Mouse (Mus musculus) limb, embryonic 11.5 days (tissue): Measurements from ENCODE around the gene Stil. TPM values are rescaled to one million over a fixed set of nuclear protein-coding genes. Genes with fewer than 3 reads are reported as not detected.

Experiments
- ATAC-seq: fragments of 200-750 bp; cut with Nextera tagmentation; 2 replicates; pipeline ENCODE4 v1.8.0; 2017; ENCODE audit warnings: low read depth; ENCODE audit not compliant: insufficient number of reproducible peaks, low FRiP score, low TSS enrichment
- DNase-seq: peaks from one replicate; pipeline ENCODE4 v3.0.0-alpha.2; 2015; ENCODE audit warnings: low spot score
- H3K27ac ChIP-seq: fragments of 300-500 bp; sonication (generic); replicated peaks from 2 replicates; pipeline ENCODE4 v1.5.1; 2014; ENCODE audit warnings: low read depth, mild to moderate bottlenecking, low read length
- H3K27me3 ChIP-seq: fragments of 300-500 bp; sonication (generic); 2 replicates; pipeline ENCODE4 v1.6.1; 2014; ENCODE audit warnings: mild to moderate bottlenecking, low read length, mixed read lengths; ENCODE audit not compliant: control insufficient read depth, insufficient read depth
- H3K36me3 ChIP-seq: fragments of 300-500 bp; sonication (generic); 2 replicates; pipeline ENCODE4 v1.6.1; 2014; ENCODE audit warnings: mild to moderate bottlenecking, low read length, moderate library complexity, mixed read lengths; ENCODE audit not compliant: control insufficient read depth, insufficient read depth
- H3K4me1 ChIP-seq: fragments of 300-500 bp; sonication (generic); 2 replicates; pipeline ENCODE4 v1.6.1; 2014; ENCODE audit warnings: low read length, mixed read lengths; ENCODE audit not compliant: control insufficient read depth, insufficient read depth
- H3K4me2 ChIP-seq: fragments of 300-500 bp; sonication (generic); 2 replicates; pipeline ENCODE4 v1.6.1; 2014; ENCODE audit warnings: low read depth, mild to moderate bottlenecking, moderate library complexity; ENCODE audit not compliant: severe bottlenecking
- H3K4me3 ChIP-seq: fragments of 300-500 bp; sonication (generic); 2 replicates; pipeline ENCODE4 v1.5.1; 2014; ENCODE audit warnings: low read depth, low read length
- H3K9ac ChIP-seq: fragments of 300-500 bp; sonication (generic); 2 replicates; pipeline ENCODE4 v1.6.1; 2014; ENCODE audit warnings: mild to moderate bottlenecking, low read length
- H3K9me3 ChIP-seq: fragments of 300-500 bp; sonication (generic); 2 replicates; pipeline ENCODE4 v1.6.1; 2016; ENCODE audit warnings: low read length; ENCODE audit not compliant: control insufficient read depth
- WGBS: fragments of 180-500 bp; shearing (Covaris S2); extraction: QIAGEN DNeasy Blood & Tissue Kit; methylation state at CpG from one replicate; pipeline ENCODE4 v1.1.7; 2014; 5-methylcytosine and 5-hydroxymethylcytosine counted together
- polyA plus RNA-seq: library from polyadenylated mRNA; unstranded; fragments of >200 nt; fragmentation: Nextera tagmentation; extraction: Ambion mirVana; gene quantifications from 2 replicates; pipeline ENCODE4 v1.2.1, GENCODE M21; 2014

Gene Stil
- polyA plus RNA-seq, 1 experiment from 2014 or later: 20.1 TPM

DNA sequence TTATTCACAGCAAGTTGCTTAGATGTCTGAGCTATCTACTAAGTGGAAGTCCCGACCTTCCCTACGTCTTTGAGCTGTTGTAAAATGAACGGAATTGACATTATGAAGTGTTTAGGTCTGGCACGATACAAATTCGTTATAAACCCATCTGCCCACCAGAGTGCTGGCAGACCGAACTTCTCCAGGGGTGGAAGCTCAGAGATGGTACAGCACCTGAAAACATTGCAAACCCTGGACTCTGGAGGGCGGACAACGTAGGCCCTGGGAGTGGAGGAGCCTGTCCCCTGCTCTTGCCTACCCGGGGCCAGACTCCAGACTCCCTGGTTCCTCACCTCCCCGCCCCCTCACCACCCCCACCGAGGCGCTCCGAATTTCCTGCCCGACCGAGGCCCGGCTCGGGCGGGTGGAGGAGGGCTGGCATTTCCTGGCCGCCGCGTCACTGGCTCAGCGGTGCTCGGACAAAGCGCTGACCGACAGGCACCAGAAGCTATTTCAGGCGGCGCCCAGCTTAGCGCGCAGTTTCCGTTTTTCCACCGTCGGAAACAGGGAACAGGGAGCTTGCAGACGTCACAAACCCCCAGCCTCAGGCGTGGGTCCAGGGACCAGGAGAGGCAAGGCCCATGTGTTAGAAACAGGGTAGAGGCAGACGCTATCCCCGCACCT is 52.5 kb downstream of the Stil start:
- DNase-seq (peak; percentile 79), ATAC-seq (peak; percentile 74)
- Histone ChIP-seq H3K4me3 (peak overlapping the region; percentile 10), H3K27ac (no peak overlapping the region), H3K4me1 (peaks cover 3% of the 10 kb centered on the region; the same call in 1 of the 2 replicates), H3K27me3 (peaks cover 50% of the 10 kb centered on the region), H3K36me3 (no peaks in the 10 kb centered on the region), H3K4me2 (peak overlapping the region; percentile 59), H3K9ac (peak overlapping the region; percentile 41; the same call in 1 of the 2 replicates), H3K9me3 (no peaks in the 10 kb centered on the region)
- under 1% methylated on average over 36 of the region's 36 CpGs for WGBS

DNA sequence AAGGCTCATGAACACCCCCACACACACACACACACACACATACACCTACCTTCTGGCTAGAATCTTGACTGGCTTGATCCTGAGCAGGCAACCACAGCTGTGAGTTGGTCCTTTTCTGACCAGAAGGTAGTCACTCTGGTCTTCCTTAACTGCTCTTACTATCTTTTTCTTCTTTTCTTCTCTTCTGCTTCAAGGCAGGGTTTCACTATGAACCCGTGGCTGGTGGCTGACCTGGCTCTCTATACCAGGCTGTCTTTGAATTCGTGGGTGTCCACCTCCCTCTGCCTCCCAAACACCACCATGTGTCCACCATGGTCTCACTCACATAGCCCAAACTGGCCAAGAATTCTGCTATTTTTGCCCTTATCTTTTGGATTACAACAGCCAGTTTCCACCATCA is 55.1 kb downstream of the Stil start:
- 7% methylated on average over 2 of the region's 2 CpGs for WGBS
- Histone ChIP-seq H3K4me1 (peaks cover 3% of the 10 kb centered on the region; the same call in 1 of the 2 replicates), H3K4me3 (no peak overlapping the region), H3K27me3 (peaks cover 75% of the 10 kb centered on the region), H3K9me3 (no peaks in the 10 kb centered on the region), H3K27ac (no peak overlapping the region), H3K4me2 (no peak overlapping the region), H3K9ac (no peak overlapping the region), H3K36me3 (no peaks in the 10 kb centered on the region)
- DNase-seq: peak; percentile 29
- no peak for ATAC-seq

DNA sequence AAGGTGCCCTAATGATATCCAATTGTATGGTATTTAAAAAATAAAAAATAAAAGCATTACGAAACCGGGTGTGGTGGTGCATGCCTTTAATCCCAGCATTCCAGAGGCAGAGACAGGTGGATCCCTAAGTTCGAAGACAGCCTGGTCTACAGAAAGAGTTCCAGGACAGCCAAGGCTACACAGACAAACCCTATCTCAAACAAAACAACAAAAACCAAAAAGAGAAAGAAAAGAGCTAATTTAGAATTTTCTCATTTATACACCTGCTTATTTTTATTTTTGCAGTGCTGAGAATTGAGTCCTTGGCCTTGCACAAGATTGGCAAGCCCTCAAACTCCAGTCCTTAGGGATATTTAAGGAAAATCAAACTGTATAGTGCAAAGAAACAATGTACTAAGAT is 55.7 kb downstream of the Stil start:
- DNase-seq (no peak), ATAC-seq (no peak)
- Histone ChIP-seq H3K4me1 (peaks cover 3% of the 10 kb centered on the region; the same call in 1 of the 2 replicates), H3K9ac (no peak overlapping the region), H3K4me3 (no peak overlapping the region), H3K4me2 (no peak overlapping the region), H3K27me3 (peaks cover 82% of the 10 kb centered on the region), H3K36me3 (no peaks in the 10 kb centered on the region), H3K27ac (no peak overlapping the region), H3K9me3 (no peaks in the 10 kb centered on the region)
- 20% methylated on average over 3 of the region's 3 CpGs for WGBS

DNA sequence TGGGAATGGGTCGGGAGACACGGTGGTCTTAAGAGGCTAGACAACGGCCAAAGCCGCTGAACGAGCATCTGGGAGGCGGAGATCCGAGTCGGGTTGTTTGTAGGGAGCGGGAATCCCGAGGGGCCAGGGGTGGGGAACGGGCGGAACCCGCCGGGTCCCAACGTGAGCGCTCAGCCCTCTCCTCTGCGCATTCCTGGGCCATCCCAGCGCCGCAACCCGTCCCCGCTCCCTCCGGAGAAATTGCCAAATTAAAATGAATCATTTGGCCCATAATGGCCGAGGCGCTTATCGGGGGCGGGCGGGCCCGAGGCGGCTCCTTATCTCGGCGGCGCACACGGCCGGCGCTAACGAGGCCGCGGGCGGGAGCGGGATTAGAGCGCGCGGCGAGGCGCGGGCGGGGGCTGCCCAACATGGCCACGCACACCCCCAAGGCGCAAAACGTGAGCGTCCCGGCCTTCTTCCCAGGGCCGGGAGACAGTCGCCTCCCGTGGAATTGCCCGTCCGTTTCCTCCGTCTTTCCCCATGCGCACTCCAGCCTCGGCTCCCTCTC is 56.5 kb downstream of the Stil start, which contains the start of gene Tal1:
Gene Tal1 (plus strand): TSS at position 56 of the 550 bp plus-strand sequence.
- Histone ChIP-seq H3K36me3 (no peaks in the 10 kb centered on the region), H3K9ac (0 out of 2 replicates have a peak within 1 kb of the TSS, but pooled peaks have one; percentile 27), H3K27ac (no peak within 1 kb of the TSS), H3K4me1 (peaks cover 3% of the 10 kb centered on the region; the same call in 1 of the 2 replicates), H3K4me3 (peak within 1 kb of the TSS; percentile 26), H3K27me3 (peaks cover 85% of the 10 kb centered on the region), H3K4me2 (peak within 1 kb of the TSS; percentile 37; the same call in 1 of the 2 replicates), H3K9me3 (no peaks in the 10 kb centered on the region)
- DNase-seq (peak; percentile 69), ATAC-seq (no peak)
- under 1% methylated on average over 58 of the region's 60 CpGs for WGBS

DNA sequence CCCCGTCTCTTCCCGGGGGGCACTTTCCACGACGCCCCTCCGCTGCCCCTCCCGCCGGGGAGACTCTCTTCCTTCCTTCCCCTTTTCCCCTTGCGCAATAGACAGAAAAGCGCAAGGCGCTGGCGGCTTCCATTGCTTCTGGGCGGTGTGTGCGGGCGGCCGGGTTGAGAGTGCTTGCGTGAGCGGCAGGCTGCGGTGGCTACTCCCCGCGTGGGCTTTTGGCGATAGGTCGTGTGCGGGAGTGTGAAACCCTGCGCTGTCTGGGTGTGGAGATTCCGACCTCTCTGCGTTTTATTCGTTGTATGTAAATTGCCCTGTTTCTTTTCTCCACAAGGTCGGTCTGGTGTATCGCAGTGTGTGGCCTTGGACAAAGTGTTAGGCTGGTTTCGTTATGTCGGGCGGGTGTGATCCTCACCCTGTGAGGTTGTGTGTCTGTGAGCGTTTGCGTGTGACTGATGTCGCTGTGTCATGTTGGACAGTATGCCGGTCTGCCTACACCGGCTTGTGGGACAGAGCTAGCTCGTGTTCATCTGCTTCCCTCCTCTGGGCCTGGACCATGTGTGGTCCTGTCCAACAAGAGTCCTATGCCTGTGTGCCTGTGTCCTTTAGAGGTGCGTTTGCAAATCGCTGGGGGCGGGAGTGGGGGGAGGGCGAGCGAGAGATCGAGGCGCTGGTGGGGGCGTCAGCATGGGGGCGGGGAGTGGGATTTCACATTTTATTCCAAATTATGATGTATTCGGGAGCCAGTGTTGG is 57.1 kb downstream of the Stil start:
- H3K36me3 ChIP-seq: no peaks in the 10 kb centered on the region
- H3K4me1 ChIP-seq: peaks cover 3% of the 10 kb centered on the region; the same call in 1 of the 2 replicates
- DNase-seq (peak; percentile 79), ATAC-seq (peak; percentile 46; the same call in 1 of the 2 replicates)
- H3K27me3 ChIP-seq: peaks cover 84% of the 10 kb centered on the region
- H3K9me3 ChIP-seq: no peaks in the 10 kb centered on the region
- H3K4me3 ChIP-seq: peak overlapping the region; percentile 26
- 0 out of 2 replicates have a peak overlapping the region, but pooled peaks have one; percentile 27 for H3K9ac ChIP-seq
- peak overlapping the region; percentile 37; the same call in 1 of the 2 replicates for H3K4me2 ChIP-seq
- H3K27ac ChIP-seq: no peak overlapping the region
- under 1% methylated on average over 47 of the region's 48 CpGs for WGBS

DNA sequence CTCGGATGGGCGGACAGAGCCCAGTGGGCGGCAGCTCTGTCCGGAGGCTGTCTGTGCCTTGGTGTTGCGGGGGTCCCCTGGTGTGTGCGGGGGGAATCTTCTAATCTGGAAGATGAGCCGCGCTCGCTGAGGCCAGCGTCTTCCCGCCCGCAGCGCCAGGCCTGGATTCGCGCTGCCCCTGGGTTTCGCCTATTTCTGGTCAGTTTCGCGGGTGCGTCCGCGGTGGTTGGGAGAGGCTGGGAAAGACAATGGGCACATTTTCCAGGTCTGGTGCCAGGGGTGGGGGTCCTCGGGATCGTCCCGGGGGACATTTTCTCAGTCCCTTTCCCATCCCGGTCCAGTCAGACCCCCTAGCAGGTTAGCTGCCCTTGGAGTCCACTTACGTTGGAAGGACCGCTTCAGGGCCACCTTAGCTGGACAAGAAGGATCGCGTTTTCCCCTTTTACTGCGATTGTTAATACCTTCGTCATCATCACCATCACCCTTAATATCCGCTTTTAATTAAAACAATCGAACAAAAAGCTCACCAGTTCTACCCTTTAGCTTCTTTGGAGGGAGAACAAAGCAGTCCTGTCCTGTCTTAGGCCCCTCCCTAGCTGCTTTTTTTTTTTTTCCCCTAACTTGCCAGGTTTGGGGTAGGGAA is 57.8 kb downstream of the Stil start:
- Histone ChIP-seq H3K36me3 (no peaks in the 10 kb centered on the region), H3K4me2 (no peak overlapping the region), H3K4me1 (peaks cover 3% of the 10 kb centered on the region), H3K27me3 (peaks cover 88% of the 10 kb centered on the region), H3K4me3 (peak overlapping the region; percentile 26), H3K27ac (no peak overlapping the region), H3K9me3 (no peaks in the 10 kb centered on the region), H3K9ac (no peak overlapping the region)
- DNase-seq: peak; percentile 63
- under 1% methylated on average over 33 of the region's 33 CpGs for WGBS
- no peak for ATAC-seq

DNA sequence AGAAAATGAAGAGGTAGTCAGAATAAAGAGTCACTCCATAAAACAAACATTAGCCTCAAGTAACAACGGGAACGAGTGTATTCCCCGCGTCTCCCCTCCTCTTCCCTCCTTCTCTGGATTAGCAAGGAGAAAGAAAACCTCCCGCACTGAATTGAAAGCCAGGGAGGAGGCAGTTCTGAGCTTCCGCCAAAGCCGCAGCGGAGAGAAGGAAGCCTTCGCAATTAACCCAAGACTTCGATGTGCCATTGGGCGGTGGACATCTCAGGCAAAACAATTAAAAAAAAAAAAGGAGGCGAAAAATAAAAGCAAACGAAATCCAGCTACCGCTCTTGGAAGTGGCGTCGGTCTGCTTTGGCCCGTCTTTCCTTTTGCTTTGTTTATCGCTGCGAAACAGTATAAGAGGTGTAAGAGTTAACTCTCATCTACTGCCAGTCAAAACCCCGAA is 58.4 kb downstream of the Stil start:
- H3K4me2 ChIP-seq: no peak overlapping the region
- no peak for ATAC-seq
- H3K4me3 ChIP-seq: no peak overlapping the region
- no peak overlapping the region for H3K27ac ChIP-seq
- H3K4me1 ChIP-seq: peaks cover 6% of the 10 kb centered on the region
- H3K27me3 ChIP-seq: peaks cover 91% of the 10 kb centered on the region
- H3K9me3 ChIP-seq: no peaks in the 10 kb centered on the region
- H3K36me3 ChIP-seq: no peaks in the 10 kb centered on the region
- no peak overlapping the region for H3K9ac ChIP-seq
- peak; percentile 64 for DNase-seq
- under 1% methylated on average over 20 of the region's 20 CpGs for WGBS
